ENCODE assay signal across 7 mouse cellular contexts in the genomic region with DNA sequence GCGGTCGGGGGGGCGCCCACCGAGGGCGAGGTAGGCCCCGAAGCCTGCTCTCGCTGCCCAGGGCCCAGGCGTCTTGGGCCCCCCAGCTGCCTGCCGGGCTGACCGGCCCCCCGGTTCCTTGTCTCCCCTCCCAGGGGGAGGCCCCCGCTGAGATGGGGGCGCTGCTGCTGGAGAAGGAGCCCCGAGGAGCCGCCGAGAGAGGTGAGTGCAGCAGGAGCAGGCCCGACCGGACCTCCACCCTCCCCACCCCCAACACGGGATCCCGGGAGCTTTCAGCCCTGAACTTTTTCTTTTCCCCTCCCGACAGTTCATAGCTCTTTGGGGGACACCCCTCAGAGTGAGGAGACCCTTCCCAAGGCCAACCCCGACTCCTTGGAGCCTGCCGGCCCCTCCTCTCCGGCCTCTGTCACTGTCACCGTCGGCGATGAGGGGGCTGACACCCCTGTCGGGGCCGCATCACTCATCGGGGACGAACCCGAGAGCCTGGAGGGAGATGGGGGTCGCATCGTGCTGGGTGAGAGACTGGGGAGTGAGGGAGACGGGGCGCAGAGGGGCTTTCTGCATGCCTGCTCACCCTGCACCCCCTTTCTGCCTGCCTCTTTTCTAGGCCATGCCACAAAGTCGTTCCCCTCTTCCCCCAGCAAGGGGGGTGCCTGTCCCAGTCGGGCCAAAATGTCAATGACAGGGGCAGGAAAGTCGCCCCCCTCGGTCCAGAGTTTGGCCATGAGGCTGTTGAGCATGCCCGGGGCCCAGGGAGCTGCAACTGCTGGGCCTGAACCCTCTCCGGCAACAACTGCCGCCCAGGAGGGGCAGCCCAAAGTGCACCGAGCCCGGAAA. TPM values are rescaled to one million over a fixed set of nuclear protein-coding genes. Genes with fewer than 3 reads are reported as not detected.
DNase-seq lines count a peak whose midpoint lies in the region; ATAC-seq lines count a peak whose summit lies in the region.

No protein-coding gene starts in this region.

- H3K4me1 ChIP-seq in heart, embryonic 16.5 days (ENCODE audit: control insufficient read depth, insufficient read depth, low read length) = peaks cover 20% of the 10 kb centered on the region

- ATAC-seq in heart, embryonic 16.5 days (replicated peaks; ENCODE audit: extremely low read depth, insufficient read depth, low FRiP score) = no peak

- DNase-seq in CD8-positive naive resting alpha-beta T cell, adult 2 months (ENCODE audit: low read depth in 2 of 2, low spot score in 2 of 2) = peak; percentile 13 to 28
- DNase-seq in NIH3T3 (ENCODE audit: low read depth) = peak; percentile 53
- DNase-seq in embryo, embryonic 11 days = peak; percentile 47
- DNase-seq in layer of hippocampus, adult 9-11 months = peak; percentile 22
- DNase-seq in lung, postnatal 4 days = peak; percentile 58 to 61
- DNase-seq in splenic B cell, adult 2 months (ENCODE audit: low read depth, low spot score) = peak; percentile 34

- H3K9me3 ChIP-seq in heart, embryonic 16.5 days (replicated peaks; ENCODE audit: control insufficient read depth, low read length) = no peaks in the 10 kb centered on the region

- H3K27me3 ChIP-seq in heart, embryonic 16.5 days (ENCODE audit: control insufficient read depth, insufficient read depth, low read length) = no peaks in the 10 kb centered on the region
- H3K27me3 ChIP-seq in splenic B cell, adult 2 months (ENCODE audit: control insufficient read depth, insufficient read depth, low read length, poor library complexity, severe bottlenecking) = no peaks in the 10 kb centered on the region

- under 1% methylated on average over 40 of the region's 45 CpGs for WGBS in heart, embryonic 16.5 days

- peak overlapping the region; percentile 91 for H3K9ac ChIP-seq in heart, embryonic 16.5 days (ENCODE audit: low read length)

- H3K4me2 ChIP-seq in heart, embryonic 16.5 days (ENCODE audit: low read depth, low read length) = peak overlapping the region; percentile 79

- peak overlapping the region; percentile 96 for H3K27ac ChIP-seq in heart, embryonic 16.5 days (ENCODE audit: low read length)

- peaks cover 21% of the 10 kb centered on the region for H3K36me3 ChIP-seq in heart, embryonic 16.5 days (ENCODE audit: control insufficient read depth, insufficient read depth)
- 0 out of 2 replicates have a peak, but pooled peaks cover 3% of the 10 kb centered on the region for H3K36me3 ChIP-seq in splenic B cell, adult 2 months (ENCODE audit: control insufficient read depth, insufficient read depth, low read length, poor library complexity, severe bottlenecking)

- peak overlapping the region; percentile 91 for H3K4me3 ChIP-seq in heart, embryonic 16.5 days (ENCODE audit: low read length)

RNA-seq across cellular contexts. Expression of a gene that starts 1.0 kb away (rescaled TPM):
- 39.5 and 41.5 TPM in 2 replicates for polyA plus RNA-seq in heart, embryonic 16.5 days (2015; fragmentation: Nextera tagmentation; extraction: Ambion mirVana)

RNA-seq across cellular contexts. Expression of a gene that starts 1.2 kb away (rescaled TPM):
- polyA plus RNA-seq in heart, embryonic 16.5 days (2015; fragmentation: Nextera tagmentation; extraction: Ambion mirVana) = 2.2 and 2.6 TPM in 2 replicates

RNA-seq across cellular contexts. Expression of a gene that starts 15.0 kb away (rescaled TPM):
- polyA plus RNA-seq in heart, embryonic 16.5 days (2015; fragmentation: Nextera tagmentation; extraction: Ambion mirVana) = 0.16 and 0.68 TPM in 2 replicates

RNA-seq across cellular contexts. Expression of a gene that starts 17.4 kb away (rescaled TPM):
- not detected in 2 replicates for polyA plus RNA-seq in heart, embryonic 16.5 days (2015; fragmentation: Nextera tagmentation; extraction: Ambion mirVana)

RNA-seq across cellular contexts. Expression of a gene that starts 20.0 kb away (rescaled TPM):
- 1.4 and 1.5 TPM in 2 replicates for polyA plus RNA-seq in heart, embryonic 16.5 days (2015; fragmentation: Nextera tagmentation; extraction: Ambion mirVana)
